Mouse (Mus musculus) heart, postnatal 0 days (tissue): Measurements from ENCODE around the gene Nup210l.

Experiments used
- CTCF ChIP-seq: IDR thresholded peaks from 2 replicates; pipeline ENCODE4 v1.5.1; 2016; ENCODE audit warnings: antibody characterized with exemption, control low read depth, low read depth
- EP300 ChIP-seq: IDR thresholded peaks from 2 replicates; pipeline ENCODE4 v1.6.1; 2016; ENCODE audit warnings: antibody characterized with exemption, low read depth

- no peak for TF ChIP-seq CTCF
- no peak for TF ChIP-seq EP300
Observed at GRCm38 (mm10) chr3:90118132-90118790, 14.3 kb downstream of the Nup210l start.
